Mouse (Mus musculus) liver, adult 2 months (tissue): ENCODE data around the gene Synpo2. TPM values are rescaled to one million over a fixed set of nuclear protein-coding genes. Genes with fewer than 3 reads are reported as not detected.

Source experiments
- DNase-seq: peaks from one replicate; pipeline ENCODE4 v3.0.0-alpha.2; 2011; ENCODE audit warnings: low read depth, low spot score; ENCODE audit errors: extremely low read depth
- H3K27ac ChIP-seq: fragments of 200-500 bp; replicated peaks from 2 replicates; pipeline ENCODE4 v1.5.1; 2012; ENCODE audit warnings: low read depth, mild to moderate bottlenecking, control low read depth, inconsistent platforms, low read length; ENCODE audit not compliant: insufficient read depth
- H3K27me3 ChIP-seq: fragments of 200-500 bp; 2 replicates; pipeline ENCODE4 v1.6.1; 2012; ENCODE audit warnings: mild to moderate bottlenecking, moderate library complexity, low read length, inconsistent platforms; ENCODE audit not compliant: control insufficient read depth, insufficient read depth
- H3K36me3 ChIP-seq: fragments of 200-500 bp; 2 replicates; pipeline ENCODE4 v1.6.1; 2012; ENCODE audit warnings: low read length, inconsistent platforms; ENCODE audit not compliant: control insufficient read depth, insufficient read depth
- H3K4me1 ChIP-seq: fragments of 200-500 bp; 2 replicates; pipeline ENCODE4 v1.6.1; 2011; ENCODE audit warnings: low read length; ENCODE audit not compliant: control insufficient read depth, insufficient read depth
- H3K4me3 ChIP-seq: fragments of 200-500 bp; 2 replicates; pipeline ENCODE4 v1.5.1; 2011; ENCODE audit warnings: low read depth, mild to moderate bottlenecking, control low read depth, low read length, moderate library complexity; ENCODE audit not compliant: insufficient read depth
- H3K79me2 ChIP-seq: fragments of 200-500 bp; 2 replicates; pipeline ENCODE4 v1.6.1; 2012; ENCODE audit warnings: inconsistent platforms, mild to moderate bottlenecking, low read length, moderate library complexity; ENCODE audit not compliant: control insufficient read depth, insufficient read depth
- H3K9ac ChIP-seq: fragments of 200-500 bp; 2 replicates; pipeline ENCODE4 v1.6.1; 2012; ENCODE audit warnings: low read depth, mild to moderate bottlenecking, control low read depth, inconsistent platforms, low read length
- CTCF ChIP-seq: fragments of 200-500 bp; IDR thresholded peaks from 2 replicates; pipeline ENCODE4 v1.5.1; 2011; ENCODE audit warnings: low read depth, low read length, control low read depth
- POLR2A ChIP-seq: fragments of 200-500 bp; IDR thresholded peaks from 2 replicates; pipeline ENCODE4 v1.6.1; 2011; ENCODE audit warnings: low read length, control low read depth; ENCODE audit not compliant: insufficient read depth; ENCODE audit errors: extremely low read depth
- WGBS: fragments of 180-500 bp; shearing (Covaris S2); methylation state at CpG from one replicate; pipeline ENCODE4 v1.1.7; 2018; 5-methylcytosine and 5-hydroxymethylcytosine counted together
- polyA plus RNA-seq: library from polyadenylated mRNA; depleted of rRNA; stranded (reverse); fragments of >200 nt; gene quantifications from 2 replicates; pipeline ENCODE4 v1.2.3, GENCODE M21; 2012; rRNA removed
- total RNA-seq: library from RNA; depleted of rRNA; stranded (reverse); fragments of >200 nt; gene quantifications from 2 replicates; pipeline ENCODE4 v1.2.3, GENCODE M21; 2014; rRNA removed

Gene Synpo2
- total and polyA plus RNA-seq, 2 experiments = 0.06 to 0.37 TPM

DNA sequence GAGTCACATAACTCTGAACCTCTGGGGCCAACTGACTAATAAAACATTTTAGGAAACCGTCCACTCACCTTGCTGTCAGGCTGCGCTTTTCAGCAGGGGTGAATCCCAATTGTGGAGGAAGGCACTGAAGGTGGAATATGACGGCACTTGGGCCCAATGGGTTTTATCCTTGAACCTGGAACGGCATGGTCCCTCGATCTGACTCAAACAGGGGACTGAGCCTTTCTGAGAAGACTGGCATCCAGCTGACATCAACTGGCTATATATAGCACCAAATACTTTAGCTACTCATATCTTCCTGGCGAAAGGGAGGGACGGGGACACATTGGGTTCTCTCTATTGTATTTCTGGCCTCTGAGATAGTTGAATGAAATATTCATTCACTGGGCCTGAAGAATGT is 201.2 kb downstream of the Synpo2 start, which contains the start of gene Myoz2:
TSS of gene Myoz2 (minus strand) at position 264 of the 400 bp plus-strand sequence.
- no peaks in the 10 kb centered on the region for H3K79me2 ChIP-seq
- no peak within 1 kb of the TSS for H3K27ac ChIP-seq
- TF ChIP-seq CTCF (no peak), POLR2A (no peak)
- no peak within 1 kb of the TSS for H3K9ac ChIP-seq
- no peak for DNase-seq
- no peaks in the 10 kb centered on the region for H3K27me3 ChIP-seq
- H3K4me1 ChIP-seq = no peaks in the 10 kb centered on the region
- 94% methylated on average over 7 of the region's 7 CpGs for WGBS
- no peak within 1 kb of the TSS for H3K4me3 ChIP-seq
- H3K36me3 ChIP-seq = no peaks in the 10 kb centered on the region

DNA sequence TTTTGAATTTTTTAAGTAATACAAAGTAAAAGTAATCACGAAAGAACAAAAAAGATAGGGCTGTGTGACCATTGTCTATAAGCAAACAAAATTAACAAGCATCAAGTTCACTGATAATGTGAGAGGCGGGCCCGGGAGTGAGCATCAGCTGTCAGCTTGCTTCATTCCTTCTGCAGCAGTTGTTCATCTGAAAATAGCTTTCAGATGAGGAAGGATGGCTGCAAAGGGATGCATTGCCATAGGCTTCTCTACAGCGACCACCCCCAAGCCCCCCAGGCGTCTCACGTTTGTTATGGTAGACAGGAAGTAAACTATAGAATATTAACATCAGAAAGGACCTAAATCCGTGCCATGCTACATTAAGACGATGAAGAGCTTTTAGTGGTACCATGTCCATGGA is 202.1 kb downstream of the Synpo2 start:
- Histone ChIP-seq H3K4me1 (no peaks in the 10 kb centered on the region), H3K36me3 (no peaks in the 10 kb centered on the region), H3K27ac (no peak overlapping the region), H3K9ac (no peak overlapping the region), H3K4me3 (no peak overlapping the region), H3K27me3 (no peaks in the 10 kb centered on the region), H3K79me2 (no peaks in the 10 kb centered on the region)
- TF ChIP-seq CTCF (no peak), POLR2A (no peak)
- no peak for DNase-seq
- 81% methylated on average over 8 of the region's 8 CpGs for WGBS

Other genes with a start within 250 kb of the Synpo2 start
- gene Myoz2, start 201.1 kb downstream of the Synpo2 start, total RNA-seq = 0.37 TPM in 1 of 2 replicates, not detected in the other
- not detected in 2 replicates for gene Myoz2, start 201.1 kb downstream of the Synpo2 start, polyA plus RNA-seq
- 46.4 and 56.7 TPM in 2 replicates for gene Sec24d, start 31.3 kb upstream of the Synpo2 start, total RNA-seq
- gene Sec24d, start 31.3 kb upstream of the Synpo2 start, polyA plus RNA-seq = 71.9 and 89.7 TPM in 2 replicates
- gene Mettl14, start 150.0 kb upstream of the Synpo2 start, total RNA-seq = 2.9 and 3.9 TPM in 2 replicates
- gene Mettl14, start 150.0 kb upstream of the Synpo2 start, polyA plus RNA-seq = 1.9 and 2.9 TPM in 2 replicates
- gene Prss12, start 210.8 kb upstream of the Synpo2 start, total RNA-seq = 0.18 TPM in 1 of 2 replicates, not detected in the other
- 0.07 and 0.25 TPM in 2 replicates for gene Prss12, start 210.8 kb upstream of the Synpo2 start, polyA plus RNA-seq